Mouse (Mus musculus): ENCODE measurements around the gene Mok. TPM values are rescaled to one million over a fixed set of nuclear protein-coding genes. Genes with fewer than 3 reads are reported as not detected.
"Not testable (repeated sequence)": the region's sequence is repeated elsewhere in the genome, so short reads cannot be mapped to it uniquely, and the experiment has no call there.

Gene Mok
- total RNA-seq (2015) (1.5 and 1.6 TPM in 2 replicates), total RNA-seq (2017) (1.4 and 1.6 TPM in 2 replicates)

- ATAC-seq (ENCODE audit: poor library complexity, severe bottlenecking): peak; percentile 49
Measured at GRCm38 (mm10) chr12:110840348-110841198, at the start of gene Mok. Mok (minus strand) TSS chr12:110840939.

- peak; percentile 94 for ATAC-seq (ENCODE audit: poor library complexity, severe bottlenecking)
Measured at GRCm38 (mm10) chr12:110889036-110890020, 48.6 kb upstream of the Mok start, which contains the start of the genes Cinp and Tecpr2. Cinp (minus strand) TSS chr12:110889145. Tecpr2 (plus strand) TSS chr12:110889264.

- peak; percentile 18 for ATAC-seq (ENCODE audit: poor library complexity, severe bottlenecking)
Measured at GRCm38 (mm10) chr12:110888606-110889005, 47.9 kb upstream of the Mok start.

GRCm38 (mm10) chr12:110888106-110888505 lies 47.4 kb upstream of the Mok start:
- ATAC-seq (ENCODE audit: poor library complexity, severe bottlenecking): peak; percentile 23

GRCm38 (mm10) chr12:110885251-110885650 lies 44.5 kb upstream of the Mok start:
- no peak for ATAC-seq (ENCODE audit: poor library complexity, severe bottlenecking)

GRCm38 (mm10) chr12:110882291-110882690 lies 41.6 kb upstream of the Mok start:
- no peak for ATAC-seq (ENCODE audit: poor library complexity, severe bottlenecking)

- no peak for ATAC-seq (ENCODE audit: poor library complexity, severe bottlenecking)
Measured at GRCm38 (mm10) chr12:110875351-110875750, 34.6 kb upstream of the Mok start.

GRCm38 (mm10) chr12:110871247-110871646 lies 30.5 kb upstream of the Mok start:
- ATAC-seq (ENCODE audit: poor library complexity, severe bottlenecking): no peak

- no peak for ATAC-seq (ENCODE audit: poor library complexity, severe bottlenecking)
Measured at GRCm38 (mm10) chr12:110870107-110870506, 29.4 kb upstream of the Mok start.

GRCm38 (mm10) chr12:110865989-110866388 lies 25.2 kb upstream of the Mok start:
- ATAC-seq (ENCODE audit: poor library complexity, severe bottlenecking): no peak

- ATAC-seq (ENCODE audit: poor library complexity, severe bottlenecking): no peak
Measured at GRCm38 (mm10) chr12:110865571-110865970, 24.8 kb upstream of the Mok start.

- no peak for ATAC-seq (ENCODE audit: poor library complexity, severe bottlenecking)
Measured at GRCm38 (mm10) chr12:110864008-110864407, 23.3 kb upstream of the Mok start.

- no peak for ATAC-seq (ENCODE audit: poor library complexity, severe bottlenecking)
Measured at GRCm38 (mm10) chr12:110861256-110861655, 20.5 kb upstream of the Mok start.

- no peak for ATAC-seq (ENCODE audit: poor library complexity, severe bottlenecking)
Measured at GRCm38 (mm10) chr12:110860293-110860692, 19.6 kb upstream of the Mok start.

- ATAC-seq (ENCODE audit: poor library complexity, severe bottlenecking): not testable (repeated sequence)
Measured at GRCm38 (mm10) chr12:110858681-110859080, 17.9 kb upstream of the Mok start.

GRCm38 (mm10) chr12:110857196-110857595 lies 16.5 kb upstream of the Mok start:
- ATAC-seq (ENCODE audit: poor library complexity, severe bottlenecking): no peak

- ATAC-seq (ENCODE audit: poor library complexity, severe bottlenecking): peak; percentile 48
Measured at GRCm38 (mm10) chr12:110854786-110855737, 14.3 kb upstream of the Mok start.

GRCm38 (mm10) chr12:110851923-110852322 lies 11.2 kb upstream of the Mok start:
- ATAC-seq (ENCODE audit: poor library complexity, severe bottlenecking): peak; percentile 9; the same call in 1 of the 2 replicates

- peak; percentile 34; the same call in 1 of the 2 replicates for ATAC-seq (ENCODE audit: poor library complexity, severe bottlenecking)
Measured at GRCm38 (mm10) chr12:110851414-110851813, 10.7 kb upstream of the Mok start.

GRCm38 (mm10) chr12:110850929-110851256 lies 10.2 kb upstream of the Mok start:
- ATAC-seq (ENCODE audit: poor library complexity, severe bottlenecking): no peak
